Mouse (Mus musculus) ES-Bruce4 (cell line): ENCODE results near the gene Zscan22. TPM values are rescaled to one million over a fixed set of nuclear protein-coding genes. Genes with fewer than 3 reads are reported as not detected.

Experiments used
- H3K27ac ChIP-seq: 2 replicates; pipeline ENCODE4 v1.5.1; 2012; ENCODE audit warnings: low read length, inconsistent platforms; ENCODE audit not compliant: insufficient read depth
- H3K27me3 ChIP-seq: 2 replicates; pipeline ENCODE4 v1.6.1; 2012; ENCODE audit warnings: mild to moderate bottlenecking, low read length, inconsistent platforms; ENCODE audit not compliant: control insufficient read depth, poor library complexity, insufficient read depth, severe bottlenecking
- H3K36me3 ChIP-seq: 2 replicates; pipeline ENCODE4 v1.6.1; 2012; ENCODE audit warnings: inconsistent platforms, mild to moderate bottlenecking, low read length, moderate library complexity; ENCODE audit not compliant: control insufficient read depth, poor library complexity, insufficient read depth, severe bottlenecking
- H3K4me1 ChIP-seq: one replicate; pipeline ENCODE4 v1.8.1; 2011; ENCODE audit warnings: low read length; ENCODE audit not compliant: control insufficient read depth, insufficient read depth
- H3K4me3 ChIP-seq: 2 replicates; pipeline ENCODE4 v1.5.1; 2011; ENCODE audit warnings: low read depth, mild to moderate bottlenecking, low read length
- H3K9ac ChIP-seq: 2 replicates; pipeline ENCODE4 v1.6.1; 2012; ENCODE audit warnings: low read depth, mild to moderate bottlenecking, inconsistent platforms; ENCODE audit not compliant: poor library complexity, severe bottlenecking
- H3K9me3 ChIP-seq: replicated peaks from 2 replicates; pipeline ENCODE4 v1.6.1; 2012; ENCODE audit warnings: mild to moderate bottlenecking, low read length, inconsistent platforms; ENCODE audit not compliant: control insufficient read depth, poor library complexity, insufficient read depth, severe bottlenecking
- CTCF ChIP-seq: IDR thresholded peaks from one replicate; pipeline ENCODE4 v1.8.1; 2011; ENCODE audit warnings: low read depth, low read length
- EP300 ChIP-seq: IDR thresholded peaks from 2 replicates; pipeline ENCODE4 v1.6.1; 2011; ENCODE audit warnings: low read depth, low read length; ENCODE audit not compliant: insufficient read depth
- POLR2A ChIP-seq: IDR thresholded peaks from one replicate; pipeline ENCODE4 v1.8.1; 2011; ENCODE audit warnings: low read length; ENCODE audit not compliant: insufficient read depth
- polyA plus RNA-seq: library from polyadenylated mRNA; stranded (reverse); fragments of >200 nt; gene quantifications from 2 replicates; pipeline ENCODE4 v1.2.4, GENCODE M21; 2011; ENCODE audit warnings: low read depth; ENCODE audit not compliant: missing spikeins, insufficient read depth, insufficient read length

Zscan22 gene
- polyA plus RNA-seq, 1 experiment: 10.7 TPM

GRCm38 (mm10) chr7:12887585-12887984, 10.0 kb upstream of the Zscan22 start:
- Histone ChIP-seq H3K9me3 (no peaks in the 10 kb centered on the region), H3K27ac (no peak overlapping the region), H3K4me3 (no peak overlapping the region), H3K27me3 (no peaks in the 10 kb centered on the region), H3K9ac (no peak overlapping the region), H3K36me3 (no peaks in the 10 kb centered on the region), H3K4me1 (no peaks in the 10 kb centered on the region)
- no peak for TF ChIP-seq CTCF
- TF ChIP-seq EP300: no peak
- TF ChIP-seq POLR2A: no peak

- Histone ChIP-seq H3K4me1 (no peaks in the 10 kb centered on the region), H3K9me3 (no peaks in the 10 kb centered on the region), H3K9ac (no peak overlapping the region), H3K4me3 (no peak overlapping the region), H3K27me3 (no peaks in the 10 kb centered on the region), H3K36me3 (no peaks in the 10 kb centered on the region), H3K27ac (no peak overlapping the region)
- TF ChIP-seq CTCF: no peak
- no peak for TF ChIP-seq POLR2A
- TF ChIP-seq EP300: no peak
These were observed 6.7 kb upstream of the Zscan22 start for GRCm38 (mm10) chr7:12890928-12891327.

- Histone ChIP-seq H3K4me1 (no peaks in the 10 kb centered on the region), H3K27me3 (no peaks in the 10 kb centered on the region), H3K4me3 (no peak overlapping the region), H3K36me3 (no peaks in the 10 kb centered on the region), H3K9me3 (no peaks in the 10 kb centered on the region), H3K27ac (no peak overlapping the region), H3K9ac (no peak overlapping the region)
- TF ChIP-seq CTCF (no peak), POLR2A (no peak), EP300 (no peak)
These were observed 6.3 kb upstream of the Zscan22 start for GRCm38 (mm10) chr7:12891334-12891733.

GRCm38 (mm10) chr7:12901517-12901916, 3.9 kb downstream of the Zscan22 start:
- TF ChIP-seq EP300 (no peak), POLR2A (no peak), CTCF (no peak)
- no peaks in the 10 kb centered on the region for H3K9me3 ChIP-seq
- no peak overlapping the region for H3K4me3 ChIP-seq
- peaks cover 13% of the 10 kb centered on the region for H3K36me3 ChIP-seq
- no peaks in the 10 kb centered on the region for H3K4me1 ChIP-seq
- H3K9ac ChIP-seq: no peak overlapping the region
- H3K27me3 ChIP-seq: no peaks in the 10 kb centered on the region
- no peak overlapping the region for H3K27ac ChIP-seq

GRCm38 (mm10) chr7:12903623-12904022, 6.0 kb downstream of the Zscan22 start:
- Histone ChIP-seq H3K4me1 (no peaks in the 10 kb centered on the region), H3K9ac (peak overlapping the region; percentile 41), H3K27ac (peak overlapping the region; percentile 95), H3K27me3 (no peaks in the 10 kb centered on the region), H3K4me3 (peak overlapping the region; percentile 91), H3K9me3 (no peaks in the 10 kb centered on the region), H3K36me3 (peaks cover 33% of the 10 kb centered on the region)
- TF ChIP-seq CTCF: no peak
- TF ChIP-seq EP300: peak; percentile 92
- peak; percentile 76 for TF ChIP-seq POLR2A

GRCm38 (mm10) chr7:12905146-12905545, 7.5 kb downstream of the Zscan22 start:
- TF ChIP-seq POLR2A (no peak), EP300 (no peak), CTCF (no peak)
- H3K4me3 ChIP-seq: no peak overlapping the region
- no peaks in the 10 kb centered on the region for H3K9me3 ChIP-seq
- no peak overlapping the region for H3K9ac ChIP-seq
- no peaks in the 10 kb centered on the region for H3K27me3 ChIP-seq
- peaks cover 34% of the 10 kb centered on the region for H3K36me3 ChIP-seq
- no peaks in the 10 kb centered on the region for H3K4me1 ChIP-seq
- H3K27ac ChIP-seq: no peak overlapping the region
